Mouse (Mus musculus): Measurements from ENCODE around the gene Plpp3. TPM values are rescaled to one million over a fixed set of nuclear protein-coding genes. Genes with fewer than 3 reads are reported as not detected.
"Not testable (repeated sequence)": the region's sequence is repeated elsewhere in the genome, so short reads cannot be mapped to it uniquely, and the experiment has no call there.

The Plpp3 gene
- polyA plus RNA-seq, 2 experiments = 112 to 117 TPM

- no peak for DNase-seq (ENCODE audit: low spot score)
- Histone ChIP-seq H3K36me3 (ENCODE audit: control insufficient read depth, insufficient read depth, low read length) (no peaks in the 10 kb centered on the region), H3K9ac (ENCODE audit: low read depth, low read length, severe bottlenecking) (no peak overlapping the region), H3K27ac (replicated peaks; ENCODE audit: low read depth, low read length) (no peak overlapping the region), H3K4me2 (replicated peaks; ENCODE audit: low read depth, low read length, severe bottlenecking) (no peak overlapping the region), H3K4me3 (replicated peaks; ENCODE audit: low read length) (no peak overlapping the region), H3K4me1 (ENCODE audit: control insufficient read depth, insufficient read depth, low read length) (peaks cover 4% of the 10 kb centered on the region; the same call in 1 of the 2 replicates), H3K9me3 (ENCODE audit: control insufficient read depth, low read length) (no peaks in the 10 kb centered on the region), H3K27me3 (ENCODE audit: control insufficient read depth, insufficient read depth, low read length) (no peaks in the 10 kb centered on the region)
- no peak for ATAC-seq (ENCODE audit: low FRiP score, low read depth)
- WGBS = 66% methylated on average over 4 of the region's 4 CpGs
- TF ChIP-seq POLR2A (IDR thresholded peaks at IDR 0.05; ENCODE audit: borderline replicate concordance, extremely low read depth, insufficient read depth, insufficient read length) = no peak
These were observed 108.5 kb downstream of the Plpp3 start for GRCm38 (mm10) chr4:105265678-105266077.

- no peaks in the 10 kb centered on the region for H3K27me3 ChIP-seq (ENCODE audit: control insufficient read depth, insufficient read depth, low read length)
- H3K9ac ChIP-seq (ENCODE audit: low read depth, low read length, severe bottlenecking) = no peak overlapping the region
- 83% methylated on average over 6 of the region's 6 CpGs for WGBS
- H3K4me2 ChIP-seq (replicated peaks; ENCODE audit: low read depth, low read length, severe bottlenecking) = no peak overlapping the region
- no peaks in the 10 kb centered on the region for H3K9me3 ChIP-seq (ENCODE audit: control insufficient read depth, low read length)
- ATAC-seq (ENCODE audit: low FRiP score, low read depth) = no peak
- no peak overlapping the region for H3K4me3 ChIP-seq (replicated peaks; ENCODE audit: low read length)
- DNase-seq (ENCODE audit: low spot score) = no peak
- no peaks in the 10 kb centered on the region for H3K36me3 ChIP-seq (ENCODE audit: control insufficient read depth, insufficient read depth, low read length)
- H3K27ac ChIP-seq (replicated peaks; ENCODE audit: low read depth, low read length) = no peak overlapping the region
- H3K4me1 ChIP-seq (ENCODE audit: control insufficient read depth, insufficient read depth, low read length) = no peaks in the 10 kb centered on the region
- no peak for TF ChIP-seq POLR2A (IDR thresholded peaks at IDR 0.05; ENCODE audit: borderline replicate concordance, extremely low read depth, insufficient read depth, insufficient read length)
These were observed 111.1 kb downstream of the Plpp3 start for GRCm38 (mm10) chr4:105268202-105268730.

GRCm38 (mm10) chr4:105269398-105269797, 112.3 kb downstream of the Plpp3 start:
- not testable (repeated sequence) for ATAC-seq (ENCODE audit: low FRiP score, low read depth); H3K27me3 ChIP-seq (ENCODE audit: control insufficient read depth, insufficient read depth, low read length)
- WGBS = 95% methylated on average over 6 of the region's 7 CpGs

GRCm38 (mm10) chr4:105271166-105271565, 114.0 kb downstream of the Plpp3 start:
- Histone ChIP-seq H3K4me3 (replicated peaks; ENCODE audit: low read length) (no peak overlapping the region), H3K27ac (replicated peaks; ENCODE audit: low read depth, low read length) (no peak overlapping the region), H3K36me3 (ENCODE audit: control insufficient read depth, insufficient read depth, low read length) (no peaks in the 10 kb centered on the region), H3K4me2 (replicated peaks; ENCODE audit: low read depth, low read length, severe bottlenecking) (no peak overlapping the region), H3K4me1 (ENCODE audit: control insufficient read depth, insufficient read depth, low read length) (peaks cover 9% of the 10 kb centered on the region; the same call in 1 of the 2 replicates), H3K27me3 (ENCODE audit: control insufficient read depth, insufficient read depth, low read length) (no peaks in the 10 kb centered on the region), H3K9ac (ENCODE audit: low read depth, low read length, severe bottlenecking) (no peak overlapping the region), H3K9me3 (ENCODE audit: control insufficient read depth, low read length) (no peaks in the 10 kb centered on the region)
- WGBS = 83% methylated on average over 6 of the region's 6 CpGs
- DNase-seq (ENCODE audit: low spot score) = no peak
- no peak for ATAC-seq (ENCODE audit: low FRiP score, low read depth)
- TF ChIP-seq POLR2A (IDR thresholded peaks at IDR 0.05; ENCODE audit: borderline replicate concordance, extremely low read depth, insufficient read depth, insufficient read length) = no peak

More at GRCm38 (mm10) chr4:105269398-105269797, 112.3 kb downstream of the Plpp3 start:
- DNase-seq (ENCODE audit: low spot score); H3K36me3 ChIP-seq (ENCODE audit: control insufficient read depth, insufficient read depth, low read length); H3K27ac ChIP-seq (replicated peaks; ENCODE audit: low read depth, low read length); H3K4me2 ChIP-seq (replicated peaks; ENCODE audit: low read depth, low read length, severe bottlenecking); H3K4me1 ChIP-seq (ENCODE audit: control insufficient read depth, insufficient read depth, low read length); H3K9me3 ChIP-seq (ENCODE audit: control insufficient read depth, low read length); H3K9ac ChIP-seq (ENCODE audit: low read depth, low read length, severe bottlenecking); H3K4me3 ChIP-seq (replicated peaks; ENCODE audit: low read length): not testable (repeated sequence)

GRCm38 (mm10) chr4:105273034-105273433, 115.9 kb downstream of the Plpp3 start:
- DNase-seq (ENCODE audit: low spot score) (no peak), ATAC-seq (ENCODE audit: low FRiP score, low read depth) (no peak)
- Histone ChIP-seq H3K4me3 (replicated peaks; ENCODE audit: low read length) (no peak overlapping the region), H3K4me2 (replicated peaks; ENCODE audit: low read depth, low read length, severe bottlenecking) (no peak overlapping the region), H3K4me1 (ENCODE audit: control insufficient read depth, insufficient read depth, low read length) (peaks cover 10% of the 10 kb centered on the region; the same call in 1 of the 2 replicates), H3K27me3 (ENCODE audit: control insufficient read depth, insufficient read depth, low read length) (no peaks in the 10 kb centered on the region), H3K9ac (ENCODE audit: low read depth, low read length, severe bottlenecking) (no peak overlapping the region), H3K27ac (replicated peaks; ENCODE audit: low read depth, low read length) (no peak overlapping the region), H3K9me3 (ENCODE audit: control insufficient read depth, low read length) (no peaks in the 10 kb centered on the region), H3K36me3 (ENCODE audit: control insufficient read depth, insufficient read depth, low read length) (no peaks in the 10 kb centered on the region)
- 74% methylated on average over 2 of the region's 2 CpGs for WGBS
- no peak for TF ChIP-seq POLR2A (IDR thresholded peaks at IDR 0.05; ENCODE audit: borderline replicate concordance, extremely low read depth, insufficient read depth, insufficient read length)

- DNase-seq (ENCODE audit: low spot score) (no peak), ATAC-seq (ENCODE audit: low FRiP score, low read depth) (no peak)
- WGBS = 86% methylated on average over 4 of the region's 4 CpGs
- no peaks in the 10 kb centered on the region for H3K27me3 ChIP-seq (ENCODE audit: control insufficient read depth, insufficient read depth, low read length)
- H3K9me3 ChIP-seq (ENCODE audit: control insufficient read depth, low read length) = no peaks in the 10 kb centered on the region
- no peaks in the 10 kb centered on the region for H3K36me3 ChIP-seq (ENCODE audit: control insufficient read depth, insufficient read depth, low read length)
- no peak overlapping the region for H3K9ac ChIP-seq (ENCODE audit: low read depth, low read length, severe bottlenecking)
- peaks cover 10% of the 10 kb centered on the region; the same call in 1 of the 2 replicates for H3K4me1 ChIP-seq (ENCODE audit: control insufficient read depth, insufficient read depth, low read length)
- no peak overlapping the region for H3K4me3 ChIP-seq (replicated peaks; ENCODE audit: low read length)
- no peak overlapping the region for H3K27ac ChIP-seq (replicated peaks; ENCODE audit: low read depth, low read length)
- no peak for TF ChIP-seq POLR2A (IDR thresholded peaks at IDR 0.05; ENCODE audit: borderline replicate concordance, extremely low read depth, insufficient read depth, insufficient read length)
- no peak overlapping the region for H3K4me2 ChIP-seq (replicated peaks; ENCODE audit: low read depth, low read length, severe bottlenecking)
These were observed 116.3 kb downstream of the Plpp3 start for GRCm38 (mm10) chr4:105273486-105273885.
